Mouse (Mus musculus): ENCODE data around the gene Dohh. TPM values are rescaled to one million over a fixed set of nuclear protein-coding genes. Genes with fewer than 3 reads are reported as not detected.

The Dohh gene
- polyA plus RNA-seq (2016; fragmentation: Nextera tagmentation; extraction: Ambion mirVana): 70.0 and 74.5 TPM in 2 replicates

DNA sequence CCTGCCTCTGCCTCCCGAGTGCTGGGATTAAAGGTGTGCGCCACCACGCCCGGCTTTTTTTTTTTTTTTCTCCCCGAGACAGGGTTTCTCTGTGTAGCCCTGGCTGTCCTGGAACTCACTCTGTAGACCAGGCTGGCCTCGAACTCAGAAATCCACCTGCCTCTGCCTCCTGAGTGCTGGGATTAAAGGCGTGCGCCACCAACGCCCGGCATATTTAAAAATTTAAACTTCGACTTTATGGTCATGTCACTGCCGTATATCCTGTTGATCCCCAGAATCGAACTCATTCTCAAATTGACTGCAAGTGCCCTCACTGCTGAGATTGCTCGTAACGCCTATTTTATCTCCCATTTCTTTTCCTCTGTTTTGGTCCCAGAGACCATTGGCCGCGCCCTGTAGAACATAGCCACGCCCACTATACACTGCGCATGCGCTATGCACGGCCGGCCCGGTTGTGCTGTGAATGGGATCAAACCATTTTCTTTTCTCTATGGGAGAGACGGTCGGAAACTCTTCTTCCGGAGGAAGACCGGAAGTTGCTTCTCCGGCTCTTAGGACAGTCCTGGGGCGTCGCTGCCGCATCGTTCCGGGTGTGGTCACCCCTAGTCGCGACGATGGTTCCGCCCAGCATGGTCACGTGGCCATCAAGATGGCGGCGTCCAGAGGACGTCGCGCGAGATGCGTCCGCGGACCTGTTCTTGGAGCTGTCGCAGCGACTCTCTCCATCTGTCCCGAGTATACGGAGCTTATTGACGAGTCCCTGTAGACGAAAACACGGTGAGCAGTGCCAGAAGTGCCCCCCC, at the start of gene Dohh, which contains the start of gene Gm48551:
Gene Dohh, plus strand, starts transcription at position 627 of the 803 bp plus-strand sequence.
Gene Gm48551, plus strand, starts transcription at position 665 of the 803 bp plus-strand sequence.
- Histone ChIP-seq H3K9ac (peak within 1 kb of the TSS; percentile 87), H3K27me3 (replicated peaks) (no peaks in the 10 kb centered on the region), H3K36me3 (peaks cover 34% of the 10 kb centered on the region), H3K9me3 (replicated peaks) (no peaks in the 10 kb centered on the region), H3K27ac (peak within 1 kb of the TSS; percentile 89), H3K4me3 (peak within 1 kb of the TSS; percentile 93), H3K4me2 (peak within 1 kb of the TSS; percentile 90), H3K4me1 (peaks cover 67% of the 10 kb centered on the region)
- ATAC-seq: peak; percentile 82
- WGBS (ENCODE audit: insufficient replicate concordance): 6% methylated on average over 54 of the region's 54 CpGs

DNA sequence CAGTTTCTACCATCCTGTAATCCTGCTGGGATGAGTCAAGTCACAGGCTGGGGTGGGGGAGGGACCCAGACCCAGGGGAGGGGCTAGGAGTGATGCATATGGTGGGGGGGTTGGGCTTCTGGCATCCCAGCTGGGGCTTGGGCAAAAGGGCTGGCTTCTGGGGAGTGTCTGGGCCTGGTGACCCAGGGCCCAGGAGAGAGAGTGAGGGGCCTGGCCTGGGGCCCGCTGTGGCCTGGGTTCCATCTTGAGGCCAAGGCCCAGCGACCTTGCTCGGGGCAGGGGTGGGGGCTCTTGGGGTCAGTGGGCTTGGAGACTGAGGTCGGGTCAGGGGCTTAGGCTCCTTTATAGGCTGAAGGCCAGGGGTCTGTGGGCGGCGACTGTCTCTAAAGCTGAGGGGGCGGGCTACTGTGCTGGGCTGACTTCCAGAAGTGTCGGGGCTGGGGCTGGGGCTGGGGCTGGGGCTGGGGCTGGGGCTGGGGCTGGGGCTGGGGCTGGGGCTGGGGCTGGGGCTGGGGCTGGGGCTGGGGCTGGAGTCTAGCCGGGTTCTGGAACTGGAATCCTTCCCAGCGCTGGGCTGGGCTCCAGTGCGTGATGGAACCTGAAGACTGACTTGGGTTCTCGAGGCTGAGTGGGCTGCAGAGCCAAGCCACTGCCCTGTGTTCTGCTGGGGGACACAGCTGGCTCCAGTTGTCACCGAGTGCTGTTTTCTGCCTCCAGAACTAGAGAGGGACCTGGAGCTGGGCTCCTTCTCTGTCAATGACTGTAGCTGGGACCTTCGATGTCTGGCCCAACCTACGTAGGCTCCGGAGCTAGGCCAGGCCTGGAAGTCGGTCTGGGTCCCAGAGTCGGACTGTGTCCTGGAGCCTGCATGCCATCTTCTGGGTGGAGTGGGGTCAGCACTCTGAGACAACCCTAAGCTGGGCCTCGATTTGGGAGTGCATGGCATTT, 48.6 kb upstream of the Dohh start:
- peaks cover 72% of the 10 kb centered on the region for H3K27me3 ChIP-seq (replicated peaks)
- no peak for ATAC-seq
- peaks cover 5% of the 10 kb centered on the region; the same call in 1 of the 2 replicates for H3K36me3 ChIP-seq
- peak overlapping the region; percentile 37 for H3K27ac ChIP-seq
- no peak overlapping the region for H3K9ac ChIP-seq
- H3K4me1 ChIP-seq: peaks cover 38% of the 10 kb centered on the region
- no peak overlapping the region for H3K4me2 ChIP-seq
- H3K4me3 ChIP-seq: no peak overlapping the region
- 59% methylated on average over 17 of the region's 19 CpGs for WGBS (ENCODE audit: insufficient replicate concordance)
- no peaks in the 10 kb centered on the region for H3K9me3 ChIP-seq (replicated peaks)

DNA sequence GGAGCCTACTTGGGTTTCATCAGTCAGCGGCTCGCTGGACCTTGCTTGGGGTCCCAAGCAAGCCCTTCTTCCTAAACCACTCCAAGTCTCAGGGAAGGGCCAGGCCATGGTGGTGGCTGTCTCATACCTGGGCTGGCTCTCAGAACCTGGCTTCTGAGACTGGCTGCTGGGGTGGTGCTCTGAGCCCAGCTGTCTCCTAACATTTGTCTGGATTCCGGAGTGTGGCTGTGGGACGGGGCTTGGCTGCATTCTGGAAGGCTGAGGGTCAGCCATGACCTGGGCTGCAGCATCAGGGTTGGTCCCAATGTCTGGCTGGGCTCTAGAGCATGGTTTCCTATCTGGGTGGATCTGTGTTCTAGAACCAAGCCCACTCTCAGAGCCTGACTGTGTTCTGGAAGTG, 47.7 kb upstream of the Dohh start:
- 81% methylated on average over 4 of the region's 4 CpGs for WGBS (ENCODE audit: insufficient replicate concordance)
- no peak overlapping the region; the same call in 1 of the 2 replicates for H3K27ac ChIP-seq
- peaks cover 5% of the 10 kb centered on the region; the same call in 1 of the 2 replicates for H3K36me3 ChIP-seq
- no peak overlapping the region for H3K9ac ChIP-seq
- ATAC-seq: no peak
- peaks cover 73% of the 10 kb centered on the region for H3K27me3 ChIP-seq (replicated peaks)
- no peaks in the 10 kb centered on the region for H3K9me3 ChIP-seq (replicated peaks)
- no peak overlapping the region for H3K4me3 ChIP-seq
- H3K4me2 ChIP-seq: no peak overlapping the region
- H3K4me1 ChIP-seq: peaks cover 44% of the 10 kb centered on the region

DNA sequence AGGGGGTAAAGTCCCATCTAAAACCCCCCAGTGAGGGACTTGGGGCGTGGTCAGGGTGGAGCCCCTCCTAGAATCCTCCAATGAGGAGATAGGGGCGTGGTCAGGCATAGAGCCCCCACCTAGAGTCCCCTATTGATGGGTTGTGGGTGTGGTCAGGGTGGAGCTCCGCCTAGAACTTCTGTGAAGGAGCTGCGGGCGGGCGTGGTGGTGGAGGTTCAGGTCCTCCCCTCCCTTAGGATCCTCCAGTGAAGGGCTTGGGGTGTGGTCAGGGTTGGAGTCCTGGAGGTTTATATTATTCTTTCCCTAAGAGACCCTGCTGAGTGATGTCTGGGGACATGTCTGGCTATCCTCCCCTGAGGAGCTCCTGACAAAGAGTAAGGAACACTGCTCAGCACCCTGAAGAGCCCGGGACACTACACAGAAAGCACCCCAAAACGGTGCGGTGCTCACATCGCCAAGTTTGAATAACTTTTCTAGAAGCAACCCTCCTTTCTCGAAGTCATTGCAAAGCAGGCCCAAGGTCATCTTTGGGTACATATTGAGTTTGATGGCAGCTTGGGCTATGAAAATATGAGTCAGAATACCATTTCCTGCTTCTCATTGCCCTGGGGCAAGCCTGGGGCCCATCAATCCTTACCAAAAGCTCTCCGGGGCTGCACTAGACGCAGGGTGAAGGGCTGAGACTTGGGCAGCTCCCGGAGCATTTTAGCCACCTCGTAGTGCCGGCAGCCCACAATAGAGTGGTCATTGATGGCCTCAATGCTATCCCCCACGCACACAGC, 43.5 kb upstream of the Dohh start:
- WGBS (ENCODE audit: insufficient replicate concordance): 37% methylated on average over 17 of the region's 17 CpGs
- no peaks in the 10 kb centered on the region for H3K36me3 ChIP-seq
- peaks cover 77% of the 10 kb centered on the region for H3K27me3 ChIP-seq (replicated peaks)
- H3K4me2 ChIP-seq: 0 out of 2 replicates have a peak overlapping the region, but pooled peaks have one; percentile 10
- no peaks in the 10 kb centered on the region for H3K9me3 ChIP-seq (replicated peaks)
- no peak overlapping the region for H3K9ac ChIP-seq
- ATAC-seq: peak; percentile 64; the same call in 1 of the 2 replicates
- peaks cover 38% of the 10 kb centered on the region for H3K4me1 ChIP-seq
- no peak overlapping the region for H3K27ac ChIP-seq
- H3K4me3 ChIP-seq: no peak overlapping the region

DNA sequence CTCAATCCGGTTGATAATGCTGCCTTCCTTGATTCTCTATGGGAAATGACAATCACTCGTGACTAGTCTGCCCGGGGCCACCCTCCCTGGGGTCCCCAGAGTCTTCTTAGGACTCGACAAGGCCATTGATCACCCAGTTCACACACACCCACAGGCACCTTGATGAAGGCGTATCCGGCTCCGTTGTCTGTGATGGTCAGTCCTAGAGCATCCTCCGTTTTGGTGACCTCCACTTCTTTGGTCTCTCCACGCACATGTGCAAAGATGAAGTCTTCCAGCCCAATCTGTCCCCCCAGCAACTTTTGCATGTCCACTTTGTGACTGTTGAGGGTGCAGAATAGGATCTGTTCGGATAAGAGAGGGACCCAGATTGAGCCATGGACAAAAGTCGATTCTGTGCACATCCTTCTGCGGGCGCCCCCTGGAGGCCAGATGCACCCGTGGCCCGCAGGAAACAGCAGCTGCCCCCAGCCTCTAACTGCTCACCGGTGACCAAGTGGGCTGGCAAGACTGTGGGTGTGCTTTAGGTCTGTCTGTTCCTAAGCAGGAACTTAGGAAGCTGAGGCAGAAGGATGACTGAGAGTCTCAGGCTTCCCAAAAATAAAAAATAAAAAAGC, 42.8 kb upstream of the Dohh start:
- no peaks in the 10 kb centered on the region for H3K9me3 ChIP-seq (replicated peaks)
- no peaks in the 10 kb centered on the region for H3K36me3 ChIP-seq
- no peak overlapping the region for H3K4me2 ChIP-seq
- no peak overlapping the region for H3K4me3 ChIP-seq
- 30% methylated on average over 16 of the region's 16 CpGs for WGBS (ENCODE audit: insufficient replicate concordance)
- peaks cover 78% of the 10 kb centered on the region for H3K27me3 ChIP-seq (replicated peaks)
- no peak overlapping the region for H3K9ac ChIP-seq
- peaks cover 40% of the 10 kb centered on the region for H3K4me1 ChIP-seq
- ATAC-seq: no peak
- no peak overlapping the region for H3K27ac ChIP-seq

DNA sequence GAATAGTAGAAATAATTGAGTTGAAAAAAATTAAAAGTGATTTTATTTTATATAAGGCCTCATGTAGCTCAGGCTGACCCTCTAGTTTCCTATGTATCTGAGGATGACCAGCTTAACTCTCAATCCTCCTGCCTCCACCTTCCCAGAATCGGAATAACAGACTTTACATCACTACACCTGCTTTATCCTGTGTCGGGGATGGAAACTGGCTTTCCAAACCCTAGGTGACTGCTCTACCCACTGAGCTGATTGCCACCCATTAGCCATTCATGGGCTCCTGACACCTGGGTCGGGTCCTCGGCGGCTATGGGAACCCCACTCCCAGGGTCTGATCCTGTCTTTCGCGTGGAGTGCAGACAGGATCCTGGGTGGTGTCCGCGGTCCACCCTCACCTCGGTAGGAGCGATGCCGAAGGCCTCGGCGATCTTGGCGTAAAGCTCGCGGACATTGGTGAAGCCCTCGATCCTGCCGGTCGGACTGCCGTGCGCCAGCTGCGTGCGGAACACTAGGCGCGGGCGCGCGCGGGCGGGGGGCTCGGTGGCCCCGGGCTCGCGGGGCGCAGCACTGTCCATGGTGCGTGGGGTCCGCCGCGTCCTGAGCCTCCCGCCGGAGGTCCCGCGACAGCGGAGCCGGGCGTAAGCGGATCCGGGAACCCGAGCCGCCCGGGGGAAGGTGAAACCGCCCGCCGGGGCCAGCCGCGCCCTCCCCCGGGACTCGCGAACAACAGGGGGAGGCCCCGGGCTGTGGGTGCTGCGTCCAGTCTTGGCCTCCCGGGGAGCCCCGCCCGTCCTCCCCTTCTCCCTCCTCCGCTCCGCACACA, 41.3 kb upstream of the Dohh start, which contains the start of gene Gipc3:
Gene Gipc3, minus strand, starts transcription at position 581 of the 820 bp plus-strand sequence.
- peaks cover 54% of the 10 kb centered on the region for H3K4me1 ChIP-seq
- peaks cover 64% of the 10 kb centered on the region for H3K27me3 ChIP-seq (replicated peaks)
- H3K9ac ChIP-seq: peak within 1 kb of the TSS; percentile 63
- peak within 1 kb of the TSS; percentile 57 for H3K4me3 ChIP-seq
- peak within 1 kb of the TSS; percentile 78 for H3K4me2 ChIP-seq
- H3K36me3 ChIP-seq: peaks cover 8% of the 10 kb centered on the region
- H3K27ac ChIP-seq: no peak within 1 kb of the TSS
- H3K9me3 ChIP-seq (replicated peaks): no peaks in the 10 kb centered on the region
- WGBS (ENCODE audit: insufficient replicate concordance): 7% methylated on average over 38 of the region's 67 CpGs
- no peak for ATAC-seq

DNA sequence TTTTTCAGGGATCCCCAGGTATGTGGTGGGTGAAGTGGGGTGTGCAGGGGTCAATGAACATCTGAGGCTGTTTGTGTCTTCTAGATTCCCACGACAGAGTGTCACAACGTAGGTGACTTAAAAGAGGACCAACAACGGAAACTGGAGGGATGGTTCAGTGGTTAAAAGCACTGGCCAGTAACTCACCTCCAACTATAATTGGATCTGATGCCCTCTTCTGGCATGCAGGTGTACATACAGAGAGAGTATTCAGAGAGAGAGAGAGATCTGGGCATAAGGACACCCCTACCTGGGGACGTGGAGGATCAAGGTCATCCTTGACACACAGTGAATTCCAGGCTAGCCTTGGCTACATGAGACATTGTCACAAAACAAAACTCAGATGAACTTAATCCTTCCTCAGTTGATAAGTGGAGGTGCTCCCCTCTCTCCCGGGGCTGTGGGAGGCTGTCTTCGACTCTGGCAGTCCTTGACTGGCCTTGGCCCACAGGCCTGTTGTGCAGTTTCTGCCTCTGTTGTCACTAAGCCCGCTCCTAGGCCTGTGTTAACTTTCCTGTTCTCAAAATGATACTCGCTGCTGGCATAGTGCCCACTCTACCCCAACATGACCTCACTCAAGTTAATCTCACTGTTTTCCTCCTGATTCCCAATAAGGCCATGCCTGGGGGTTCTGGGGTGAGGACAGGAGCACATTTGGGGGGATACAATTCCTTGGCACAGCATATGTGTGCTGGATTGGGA, 39.6 kb upstream of the Dohh start:
- Histone ChIP-seq H3K9me3 (replicated peaks) (no peaks in the 10 kb centered on the region), H3K4me1 (peaks cover 71% of the 10 kb centered on the region), H3K36me3 (peaks cover 19% of the 10 kb centered on the region), H3K9ac (no peak overlapping the region), H3K27ac (no peak overlapping the region), H3K4me3 (no peak overlapping the region), H3K27me3 (replicated peaks) (peaks cover 54% of the 10 kb centered on the region), H3K4me2 (no peak overlapping the region)
- 50% methylated on average over 8 of the region's 8 CpGs for WGBS (ENCODE audit: insufficient replicate concordance)
- ATAC-seq: no peak

DNA sequence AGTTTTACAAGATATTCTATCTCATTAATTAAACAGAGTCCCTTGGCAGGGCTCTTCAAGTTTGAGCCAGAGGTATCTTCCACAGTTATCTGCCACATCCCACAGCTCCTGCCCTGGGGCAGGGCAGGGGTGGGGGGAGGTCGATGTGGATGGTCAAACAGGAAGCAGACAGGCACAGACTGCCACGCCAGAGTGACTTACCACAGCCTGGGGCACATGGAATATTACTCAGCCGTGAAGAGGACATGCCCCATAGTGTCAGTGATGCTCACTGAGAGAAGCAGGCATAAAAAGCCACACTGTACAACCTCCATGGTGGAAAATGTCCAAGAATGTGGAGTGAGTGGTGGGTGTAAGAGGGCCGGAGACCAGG, 39.1 kb upstream of the Dohh start:
- WGBS (ENCODE audit: insufficient replicate concordance): 60% methylated on average over 4 of the region's 4 CpGs

DNA sequence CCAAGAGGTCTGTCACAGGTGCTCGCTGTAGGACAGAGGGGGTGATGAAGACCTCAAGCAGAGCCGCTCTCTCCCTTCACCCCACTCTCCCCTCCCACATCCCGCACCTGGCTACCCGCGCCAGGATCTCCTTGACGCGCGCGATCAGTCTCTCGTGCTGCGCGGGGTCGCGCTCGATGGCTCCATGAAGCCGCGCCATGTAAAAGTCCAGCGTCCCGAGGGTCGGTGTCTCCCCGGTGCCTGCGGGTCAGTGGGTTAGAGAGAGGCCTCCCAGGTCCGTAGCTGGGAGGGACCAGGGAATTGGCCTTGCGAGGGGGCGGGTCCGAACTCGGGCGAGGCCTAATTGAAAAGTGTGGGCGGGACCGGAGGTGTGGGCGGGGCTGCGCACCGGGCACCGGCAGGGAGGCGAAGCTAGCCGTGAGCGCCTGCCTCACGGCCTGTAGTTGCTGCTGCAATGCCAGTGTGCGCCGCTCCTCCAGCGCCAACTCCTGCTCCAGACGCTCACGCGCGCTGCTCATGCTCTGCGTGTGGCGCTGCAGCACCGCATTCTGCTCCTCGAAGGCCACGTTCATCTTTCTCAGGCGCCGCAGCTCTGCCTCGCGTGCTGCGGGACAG, 37.7 kb upstream of the Dohh start:
- H3K27me3 ChIP-seq (replicated peaks): peaks cover 48% of the 10 kb centered on the region
- peak overlapping the region; percentile 45 for H3K4me3 ChIP-seq
- WGBS (ENCODE audit: insufficient replicate concordance): 9% methylated on average over 54 of the region's 55 CpGs
- peak; percentile 20; the same call in 1 of the 2 replicates for ATAC-seq
- H3K36me3 ChIP-seq: peaks cover 19% of the 10 kb centered on the region
- peak overlapping the region; percentile 46 for H3K9ac ChIP-seq
- H3K4me2 ChIP-seq: peak overlapping the region; percentile 77
- no peaks in the 10 kb centered on the region for H3K9me3 ChIP-seq (replicated peaks)
- H3K27ac ChIP-seq: peak overlapping the region; percentile 69; the same call in 1 of the 2 replicates
- peaks cover 67% of the 10 kb centered on the region for H3K4me1 ChIP-seq

More for the DNA sequence above, 39.1 kb upstream of the Dohh start:
- Histone ChIP-seq H3K4me2 (no peak overlapping the region), H3K9me3 (replicated peaks) (no peaks in the 10 kb centered on the region), H3K9ac (no peak overlapping the region), H3K4me3 (no peak overlapping the region), H3K36me3 (peaks cover 19% of the 10 kb centered on the region), H3K27me3 (replicated peaks) (peaks cover 54% of the 10 kb centered on the region), H3K27ac (no peak overlapping the region), H3K4me1 (peaks cover 73% of the 10 kb centered on the region)
- ATAC-seq: no peak

All from liver, embryonic 12.5 days (tissue).